Mouse (Mus musculus) kidney, adult 11 months (tissue): Measurements from ENCODE around the gene Fkbp1a.
A peak's percentile ranks its signal among the peaks of the same experiment; 100 is the strongest.

Experiments
- DNase-seq: peaks from one replicate; pipeline ENCODE4 v3.0.0; 2022

Fkbp1a gene

GRCm38 (mm10) chr2:151549615-151550121 lies 7.4 kb downstream of the Fkbp1a start:
- DNase-seq = no peak

GRCm38 (mm10) chr2:151562930-151563921 lies 20.9 kb downstream of the Fkbp1a start:
- peak; percentile 64 for DNase-seq

DNA sequence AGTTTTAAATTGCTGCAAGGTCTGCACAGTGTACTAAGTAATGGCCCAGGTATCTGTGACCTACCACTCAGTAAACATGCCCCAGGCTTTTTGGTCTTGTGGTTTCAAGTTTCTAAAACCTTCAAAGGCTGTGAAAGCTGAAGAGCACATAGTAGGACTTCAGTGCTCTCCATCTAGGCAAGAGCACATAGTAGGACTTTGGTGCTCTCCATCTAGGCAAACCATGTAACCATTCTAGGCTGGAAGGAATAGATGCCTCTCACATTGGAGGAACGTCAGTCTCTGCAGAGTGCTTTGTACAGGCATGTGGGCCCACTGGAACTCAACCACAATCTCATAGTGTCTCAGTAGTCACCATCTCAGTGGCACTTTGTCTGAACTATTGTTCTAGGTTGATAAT lies 21.7 kb downstream of the Fkbp1a start:
- no peak for DNase-seq

GRCm38 (mm10) chr2:151564986-151565385 lies 22.7 kb downstream of the Fkbp1a start:
- DNase-seq = no peak

GRCm38 (mm10) chr2:151566856-151567255 lies 24.6 kb downstream of the Fkbp1a start:
- DNase-seq = no peak

- no peak for DNase-seq
Observed at GRCm38 (mm10) chr2:151569452-151569851, 27.2 kb downstream of the Fkbp1a start.

DNA sequence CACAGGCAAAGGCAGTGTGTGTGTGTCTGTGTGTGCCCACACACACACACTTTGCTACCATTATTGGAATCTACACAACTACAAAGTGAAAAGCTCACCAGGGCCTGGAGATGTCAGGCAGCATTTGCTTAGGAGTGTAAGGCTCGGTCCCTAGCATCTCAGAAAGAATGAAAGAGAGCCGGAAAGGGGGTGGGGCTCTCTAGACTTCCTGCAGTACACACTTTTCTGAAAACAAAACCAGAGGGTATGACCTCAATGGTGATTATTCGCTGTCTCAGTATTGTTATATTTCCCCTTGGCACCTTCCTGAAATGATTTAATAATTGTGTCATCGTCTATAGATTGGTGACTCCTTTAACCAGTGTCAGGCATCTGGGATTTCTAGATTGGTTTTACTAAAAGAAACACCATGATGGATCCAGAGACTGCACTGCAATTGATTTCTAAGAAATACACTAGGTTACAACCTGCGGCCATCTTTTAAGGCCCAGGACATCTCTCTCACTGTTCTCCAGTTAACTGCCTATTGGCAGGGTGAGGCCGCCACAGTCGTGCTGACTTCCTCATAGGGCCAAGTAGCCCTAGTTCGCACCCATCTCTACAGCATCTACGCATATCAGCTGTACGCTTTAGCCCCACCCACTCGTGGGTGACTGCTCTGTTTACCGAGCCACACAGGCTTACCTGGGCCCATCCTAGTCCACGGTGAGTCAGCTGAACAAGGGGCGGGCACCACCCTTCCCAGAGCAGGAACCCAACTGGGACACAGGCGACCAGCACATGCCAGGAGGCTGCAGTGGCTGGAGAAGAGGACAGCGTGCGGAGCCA lies 29.8 kb downstream of the Fkbp1a start, which contains the start of gene Sdcbp2:
Sdcbp2 (plus strand) TSS at position 750 of the 828 bp plus-strand sequence.
- no peak for DNase-seq

- no peak for DNase-seq
Observed at GRCm38 (mm10) chr2:151573667-151574066, 31.4 kb downstream of the Fkbp1a start.

DNA sequence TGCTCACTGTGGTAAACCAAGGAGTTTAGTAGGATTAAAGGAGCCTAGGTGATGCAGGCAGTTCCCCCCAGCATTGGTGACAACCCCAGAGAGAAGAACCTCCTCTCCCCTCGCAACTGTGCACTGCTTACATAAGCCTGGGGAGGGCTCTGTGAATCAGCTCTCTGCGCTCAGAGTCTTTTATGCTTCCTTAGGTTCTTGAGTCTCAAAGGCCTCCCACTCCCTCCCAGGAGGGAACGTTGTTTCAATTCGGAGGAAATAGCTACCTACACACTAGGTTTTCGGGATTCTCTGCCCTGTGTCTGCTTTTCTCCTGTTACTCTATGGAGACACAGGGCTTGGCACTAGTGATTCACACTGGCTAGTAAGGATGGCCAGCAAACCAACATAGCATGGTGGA lies 32.3 kb downstream of the Fkbp1a start:
- DNase-seq = no peak

- peak; percentile 28 for DNase-seq
Observed at GRCm38 (mm10) chr2:151575119-151575698, 32.9 kb downstream of the Fkbp1a start.

GRCm38 (mm10) chr2:151575699-151576389 lies 33.6 kb downstream of the Fkbp1a start:
- peak; percentile 90 for DNase-seq

DNA sequence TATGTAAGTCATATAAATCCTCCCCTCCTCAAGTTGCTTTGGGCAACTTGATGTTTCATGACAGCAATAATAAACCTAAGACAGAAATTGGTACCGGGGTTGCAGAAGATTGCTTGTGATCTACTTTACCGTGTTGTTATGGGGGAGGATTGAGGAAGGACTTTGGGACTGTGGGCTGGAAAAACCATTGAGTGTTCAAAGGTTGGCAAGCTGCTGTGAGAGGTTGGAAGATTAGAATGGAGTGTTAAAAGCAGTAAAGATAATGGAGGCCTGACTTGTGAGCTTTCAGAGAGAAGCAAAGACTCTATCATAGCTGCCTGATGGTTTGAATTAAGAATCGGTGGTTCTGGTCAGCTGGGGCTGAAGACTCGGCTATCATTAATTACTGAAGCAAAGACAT lies 36.9 kb downstream of the Fkbp1a start:
- DNase-seq = no peak

DNA sequence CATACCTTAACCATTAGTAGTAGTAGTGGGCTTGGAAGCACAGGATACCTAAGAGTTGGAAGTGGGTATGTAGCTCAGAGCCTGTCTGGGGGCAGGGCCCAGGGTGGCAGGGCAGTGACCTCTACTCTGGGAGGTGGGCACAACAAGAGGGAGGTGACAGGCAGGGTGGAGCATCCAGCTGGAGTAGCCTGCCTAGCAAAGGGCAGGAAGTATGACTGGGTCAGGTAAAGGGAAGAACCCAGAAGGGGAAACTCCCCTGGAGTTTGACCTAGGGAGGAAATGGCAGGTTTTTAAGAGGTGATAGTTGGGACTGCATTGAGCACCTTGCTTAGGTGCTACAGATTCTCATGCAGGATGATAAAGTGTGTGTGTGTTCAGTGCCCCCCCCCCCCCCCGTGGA lies 38.7 kb downstream of the Fkbp1a start:
- DNase-seq = no peak

- DNase-seq = no peak
Observed at GRCm38 (mm10) chr2:151585934-151586333, 43.7 kb downstream of the Fkbp1a start.

DNA sequence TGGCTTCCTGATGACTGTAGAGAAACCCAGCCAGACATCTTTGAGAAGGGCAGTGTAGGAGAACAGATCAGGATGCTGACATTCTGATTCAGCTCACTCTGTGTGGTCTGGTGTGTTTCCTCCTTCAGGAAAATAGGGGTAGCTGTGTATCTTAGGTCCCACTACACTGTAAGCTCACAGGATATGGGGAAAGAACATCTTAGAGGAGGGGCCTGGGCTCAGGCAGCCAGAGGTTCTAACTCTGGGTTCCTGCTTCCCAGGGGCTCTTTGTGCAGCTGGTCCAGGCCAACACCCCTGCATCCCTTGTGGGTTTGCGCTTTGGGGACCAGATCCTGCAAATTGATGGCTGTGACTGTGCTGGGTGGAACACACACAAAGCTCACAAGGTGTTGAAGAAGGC lies 44.5 kb downstream of the Fkbp1a start:
- no peak for DNase-seq

DNA sequence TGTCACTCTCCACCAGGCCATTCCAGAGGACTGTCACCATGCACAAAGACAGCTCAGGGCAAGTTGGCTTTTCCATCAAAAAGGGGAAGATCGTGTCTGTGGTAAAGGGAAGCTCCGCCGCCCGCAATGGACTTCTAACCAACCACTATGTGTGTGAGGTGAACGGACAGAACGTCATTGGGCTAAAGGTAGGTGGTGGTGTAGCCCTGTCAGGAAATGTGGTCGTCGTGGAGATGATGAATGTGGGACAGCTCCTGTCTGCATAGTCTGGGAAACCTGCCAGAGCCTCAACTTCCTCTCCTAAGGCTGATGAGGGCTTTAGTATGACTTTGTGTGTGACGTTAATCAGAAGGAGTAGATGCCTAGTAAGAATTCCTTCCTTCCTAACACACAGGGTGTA lies 45.0 kb downstream of the Fkbp1a start:
- DNase-seq = no peak

- no peak for DNase-seq
Observed at GRCm38 (mm10) chr2:151598068-151598467, 55.8 kb downstream of the Fkbp1a start.

DNA sequence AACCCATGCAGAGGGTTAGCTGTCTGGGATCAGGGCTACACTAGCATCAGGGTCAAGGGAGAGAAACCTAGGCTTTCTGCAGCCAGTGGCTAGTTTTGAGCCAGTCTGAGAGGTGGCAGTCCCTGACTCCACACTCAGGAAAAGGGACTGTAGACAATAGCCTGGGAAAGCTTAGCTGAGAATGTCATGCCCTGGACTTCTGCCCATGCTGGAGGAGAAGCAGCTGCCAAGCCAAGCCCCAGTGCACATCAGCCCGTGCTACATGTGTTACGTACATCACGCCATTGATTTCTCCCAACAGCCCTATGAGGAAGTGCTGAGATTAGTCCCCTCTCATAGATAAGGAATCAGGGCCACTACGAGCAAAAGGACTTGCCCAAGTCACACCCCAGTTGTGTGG lies 59.8 kb downstream of the Fkbp1a start:
- no peak for DNase-seq

DNA sequence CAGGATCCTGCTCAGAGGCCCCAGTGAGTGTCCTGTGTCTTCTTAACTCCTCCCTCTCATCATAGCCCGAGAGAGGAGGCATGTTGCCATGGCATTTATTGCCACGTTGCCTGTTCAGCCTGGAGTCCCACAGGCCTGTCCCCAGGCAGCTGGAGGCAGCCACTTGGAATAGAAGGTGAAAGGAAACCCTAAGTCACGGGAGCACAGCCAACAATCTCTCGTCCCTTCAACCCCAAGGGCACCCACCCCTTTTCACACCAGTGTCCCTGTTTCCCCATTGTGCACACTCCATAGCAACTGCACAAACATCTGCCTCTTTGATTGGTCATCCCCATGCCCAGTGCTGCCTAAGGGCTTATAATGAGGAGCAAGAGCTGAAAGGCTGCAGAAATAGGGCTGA lies 61.3 kb downstream of the Fkbp1a start:
- DNase-seq = no peak

DNA sequence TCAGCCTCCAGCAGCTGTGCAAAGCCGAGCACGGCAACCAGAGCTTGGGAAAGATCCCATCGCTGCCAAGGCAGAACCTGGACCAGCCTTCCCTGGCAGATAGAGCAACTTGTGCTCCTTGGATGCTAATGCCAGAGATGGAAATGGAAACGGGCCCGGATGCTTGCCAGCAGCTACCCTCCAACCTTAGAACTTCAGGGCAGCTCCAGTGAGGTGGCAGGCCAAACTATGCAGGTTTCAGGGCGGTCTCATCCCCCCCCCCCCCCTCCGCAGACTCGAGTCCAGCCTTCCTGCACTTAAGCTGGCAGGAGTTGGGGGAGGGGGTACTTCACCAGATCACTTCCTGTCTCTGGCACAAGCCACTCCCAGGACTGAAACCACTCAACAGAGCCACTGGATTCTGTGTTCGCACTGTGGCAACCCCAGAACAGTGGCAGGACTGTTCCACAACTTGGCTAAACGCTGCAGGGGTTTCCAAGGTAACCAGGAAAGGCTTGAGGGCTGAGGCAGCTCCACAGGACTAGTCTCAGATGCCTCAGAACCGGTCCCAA lies 63.2 kb downstream of the Fkbp1a start:
- no peak for DNase-seq

DNA sequence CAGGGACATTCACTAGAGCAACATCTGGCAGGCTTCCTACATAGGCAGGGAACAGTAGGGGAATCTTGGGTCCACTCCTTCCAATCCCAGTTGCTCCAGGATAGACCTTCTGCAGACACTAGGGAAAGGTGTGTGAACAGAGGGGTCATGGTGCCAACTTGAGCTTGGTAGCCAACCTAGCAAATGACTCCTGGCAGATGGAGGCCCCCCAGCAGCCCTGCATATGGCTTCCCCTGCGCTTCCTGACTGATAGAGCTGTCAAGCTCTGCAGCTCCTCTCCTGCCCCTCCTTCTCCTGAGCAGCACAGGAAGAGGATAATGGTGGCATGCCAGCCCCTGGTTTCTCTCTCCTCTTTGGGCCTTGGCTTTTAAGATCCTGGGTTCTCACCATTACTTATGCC lies 66.2 kb downstream of the Fkbp1a start:
- no peak for DNase-seq

- DNase-seq = no peak
Observed at GRCm38 (mm10) chr2:151609974-151610373, 67.7 kb downstream of the Fkbp1a start.
